Mouse (Mus musculus): ENCODE data around the gene Pcdh9. TPM values are rescaled to one million over a fixed set of nuclear protein-coding genes. Genes with fewer than 3 reads are reported as not detected.

Pcdh9 gene
- polyA plus RNA-seq, 1 experiment = not detected

- peaks cover 3% of the 10 kb centered on the region; the same call in 1 of the 2 replicates for H3K4me1 ChIP-seq (ENCODE audit: control insufficient read depth, insufficient read depth, low read length)
- no peak for TF ChIP-seq POLR2A (IDR thresholded peaks at IDR 0.05; ENCODE audit: insufficient read depth, low read depth, low read length)
- TF ChIP-seq CTCF (IDR thresholded peaks at IDR 0.05; ENCODE audit: insufficient read depth, low read depth, low read length) = no peak
- WGBS = 39% methylated on average over 13 of the region's 13 CpGs
- no peak overlapping the region for H3K4me3 ChIP-seq (ENCODE audit: insufficient read depth, low read depth, low read length)
- no peak overlapping the region for H3K27ac ChIP-seq (ENCODE audit: insufficient read depth, low read depth, low read length)
These were observed 391.4 kb downstream of the Pcdh9 start for GRCm38 (mm10) chr14:93498813-93499690.

- H3K27ac ChIP-seq (ENCODE audit: insufficient read depth, low read depth, low read length) = no peak overlapping the region
- H3K4me1 ChIP-seq (ENCODE audit: control insufficient read depth, insufficient read depth, low read length) = no peaks in the 10 kb centered on the region
- TF ChIP-seq CTCF (IDR thresholded peaks at IDR 0.05; ENCODE audit: insufficient read depth, low read depth, low read length) = no peak
- WGBS = 28% methylated on average over 2 of the region's 2 CpGs
- H3K4me3 ChIP-seq (ENCODE audit: insufficient read depth, low read depth, low read length) = no peak overlapping the region
These were observed 415.5 kb downstream of the Pcdh9 start for GRCm38 (mm10) chr14:93474991-93475390.

GRCm38 (mm10) chr14:93472494-93472893 is 418.0 kb downstream of the Pcdh9 start:
- TF ChIP-seq POLR2A (IDR thresholded peaks at IDR 0.05; ENCODE audit: insufficient read depth, low read depth, low read length) = no peak
- TF ChIP-seq CTCF (IDR thresholded peaks at IDR 0.05; ENCODE audit: insufficient read depth, low read depth, low read length) = no peak
- Histone ChIP-seq H3K4me1 (ENCODE audit: control insufficient read depth, insufficient read depth, low read length) (no peaks in the 10 kb centered on the region), H3K4me3 (ENCODE audit: insufficient read depth, low read depth, low read length) (no peak overlapping the region), H3K27ac (ENCODE audit: insufficient read depth, low read depth, low read length) (no peak overlapping the region)
- 90% methylated on average over 8 of the region's 8 CpGs for WGBS

- WGBS = 89% methylated on average over 4 of the region's 4 CpGs
- Histone ChIP-seq H3K27ac (ENCODE audit: insufficient read depth, low read depth, low read length) (no peak overlapping the region), H3K4me3 (ENCODE audit: insufficient read depth, low read depth, low read length) (no peak overlapping the region), H3K4me1 (ENCODE audit: control insufficient read depth, insufficient read depth, low read length) (no peaks in the 10 kb centered on the region)
- TF ChIP-seq CTCF (IDR thresholded peaks at IDR 0.05; ENCODE audit: insufficient read depth, low read depth, low read length) (no peak), POLR2A (IDR thresholded peaks at IDR 0.05; ENCODE audit: insufficient read depth, low read depth, low read length) (no peak)
These were observed 427.1 kb downstream of the Pcdh9 start for GRCm38 (mm10) chr14:93463360-93463892.

- Histone ChIP-seq H3K27ac (ENCODE audit: insufficient read depth, low read depth, low read length) (no peak overlapping the region), H3K4me3 (ENCODE audit: insufficient read depth, low read depth, low read length) (no peak overlapping the region), H3K4me1 (ENCODE audit: control insufficient read depth, insufficient read depth, low read length) (no peaks in the 10 kb centered on the region)
- 84% methylated on average over 5 of the region's 5 CpGs for WGBS
- TF ChIP-seq CTCF (IDR thresholded peaks at IDR 0.05; ENCODE audit: insufficient read depth, low read depth, low read length) = no peak
- no peak for TF ChIP-seq POLR2A (IDR thresholded peaks at IDR 0.05; ENCODE audit: insufficient read depth, low read depth, low read length)
These were observed 439.4 kb downstream of the Pcdh9 start for GRCm38 (mm10) chr14:93450930-93451665.

GRCm38 (mm10) chr14:93441852-93442251 is 448.6 kb downstream of the Pcdh9 start:
- no peak overlapping the region for H3K4me3 ChIP-seq (ENCODE audit: insufficient read depth, low read depth, low read length)
- TF ChIP-seq CTCF (IDR thresholded peaks at IDR 0.05; ENCODE audit: insufficient read depth, low read depth, low read length) (no peak), POLR2A (IDR thresholded peaks at IDR 0.05; ENCODE audit: insufficient read depth, low read depth, low read length) (no peak)
- H3K4me1 ChIP-seq (ENCODE audit: control insufficient read depth, insufficient read depth, low read length) = no peaks in the 10 kb centered on the region
- no peak overlapping the region for H3K27ac ChIP-seq (ENCODE audit: insufficient read depth, low read depth, low read length)
- WGBS = 66% methylated on average over 2 of the region's 2 CpGs

- Histone ChIP-seq H3K27ac (ENCODE audit: insufficient read depth, low read depth, low read length) (no peak overlapping the region), H3K4me1 (ENCODE audit: control insufficient read depth, insufficient read depth, low read length) (no peaks in the 10 kb centered on the region), H3K4me3 (ENCODE audit: insufficient read depth, low read depth, low read length) (no peak overlapping the region)
- 57% methylated on average over 1 of the region's 1 CpGs for WGBS
- TF ChIP-seq CTCF (IDR thresholded peaks at IDR 0.05; ENCODE audit: insufficient read depth, low read depth, low read length) (no peak), POLR2A (IDR thresholded peaks at IDR 0.05; ENCODE audit: insufficient read depth, low read depth, low read length) (no peak)
These were observed 453.3 kb downstream of the Pcdh9 start for GRCm38 (mm10) chr14:93437226-93437625.

GRCm38 (mm10) chr14:93416752-93417151 is 473.7 kb downstream of the Pcdh9 start:
- WGBS = 53% methylated on average over 3 of the region's 3 CpGs
- no peak overlapping the region for H3K27ac ChIP-seq (ENCODE audit: insufficient read depth, low read depth, low read length)

GRCm38 (mm10) chr14:93415496-93415895 is 475.0 kb downstream of the Pcdh9 start:
- Histone ChIP-seq H3K27ac (ENCODE audit: insufficient read depth, low read depth, low read length) (no peak overlapping the region), H3K4me3 (ENCODE audit: insufficient read depth, low read depth, low read length) (no peak overlapping the region), H3K4me1 (ENCODE audit: control insufficient read depth, insufficient read depth, low read length) (no peaks in the 10 kb centered on the region)
- TF ChIP-seq CTCF (IDR thresholded peaks at IDR 0.05; ENCODE audit: insufficient read depth, low read depth, low read length) = no peak
- no peak for TF ChIP-seq POLR2A (IDR thresholded peaks at IDR 0.05; ENCODE audit: insufficient read depth, low read depth, low read length)
- WGBS = 82% methylated on average over 2 of the region's 2 CpGs

More at GRCm38 (mm10) chr14:93416752-93417151, 473.7 kb downstream of the Pcdh9 start:
- TF ChIP-seq CTCF (IDR thresholded peaks at IDR 0.05; ENCODE audit: insufficient read depth, low read depth, low read length) (no peak), POLR2A (IDR thresholded peaks at IDR 0.05; ENCODE audit: insufficient read depth, low read depth, low read length) (no peak)
- H3K4me1 ChIP-seq (ENCODE audit: control insufficient read depth, insufficient read depth, low read length) = no peaks in the 10 kb centered on the region
- H3K4me3 ChIP-seq (ENCODE audit: insufficient read depth, low read depth, low read length) = no peak overlapping the region
